Mouse (Mus musculus): Measurements from ENCODE around the gene Stox2.

DNA sequence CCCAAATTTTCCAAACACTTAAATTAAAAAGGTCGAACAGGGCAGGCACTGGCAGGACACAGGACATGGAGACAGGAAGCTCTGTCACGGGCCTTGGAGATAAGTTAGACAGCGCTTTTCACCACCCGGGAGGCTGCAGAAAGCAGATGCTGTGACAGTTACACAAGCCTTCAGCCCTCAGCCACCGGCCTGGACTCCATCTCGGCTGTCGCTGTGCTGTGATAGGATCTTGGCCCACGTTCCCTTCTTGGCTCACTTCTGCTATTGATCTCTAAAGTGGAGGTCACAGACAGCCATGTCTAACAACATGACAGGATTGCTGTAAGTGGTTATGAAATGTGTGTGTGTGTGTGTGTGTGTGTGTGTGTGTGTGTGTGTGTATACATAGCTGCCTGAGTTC is 82.9 kb downstream of the Stox2 start:
- TF ChIP-seq EP300 (IDR thresholded peaks at IDR 0.05; ENCODE audit: low read depth) = peak; percentile 57
- TF ChIP-seq CTCF (IDR thresholded peaks at IDR 0.05; ENCODE audit: low read depth) = no peak

Data from liver, postnatal 0 days (tissue).